Mouse (Mus musculus): ENCODE data around the gene Ubash3b. TPM values are rescaled to one million over a fixed set of nuclear protein-coding genes. Genes with fewer than 3 reads are reported as not detected.

The Ubash3b gene
- polyA plus RNA-seq, 1 experiment from 2014 or later, result 12.1 TPM

DNA sequence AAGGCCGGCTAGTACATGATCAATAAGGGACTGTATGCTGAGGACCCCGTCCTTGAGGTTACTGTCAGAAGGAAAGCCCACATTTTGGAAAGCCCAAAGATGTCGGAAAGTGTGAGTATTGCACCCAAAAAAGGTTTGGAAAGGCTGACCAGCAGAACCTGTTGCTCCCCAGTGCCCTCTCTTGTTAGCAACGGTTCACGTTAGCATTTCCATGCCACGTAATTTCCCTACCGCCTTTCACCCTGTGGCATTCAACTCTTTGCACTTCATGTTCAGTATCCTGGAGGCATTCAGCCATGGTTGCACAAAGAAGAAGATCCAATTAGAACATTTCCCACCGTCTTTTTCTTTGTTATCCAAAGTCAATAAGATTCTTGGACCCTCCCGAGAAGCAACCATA lies 47.1 kb downstream of the Ubash3b start:
- no peak for ATAC-seq (replicated peaks; ENCODE audit: insufficient number of reproducible peaks, low FRiP score, low TSS enrichment, low read depth)
- Histone ChIP-seq H3K27me3 (ENCODE audit: control insufficient read depth, insufficient read depth, low read length) (no peaks in the 10 kb centered on the region), H3K4me1 (ENCODE audit: control insufficient read depth, insufficient read depth, low read length) (no peaks in the 10 kb centered on the region), H3K4me2 (ENCODE audit: low read depth, low read length) (no peak overlapping the region), H3K9ac (replicated peaks; ENCODE audit: low read length) (no peak overlapping the region), H3K36me3 (replicated peaks; ENCODE audit: control insufficient read depth, insufficient read depth, low read depth, low read length) (no peaks in the 10 kb centered on the region), H3K9me3 (replicated peaks; ENCODE audit: control insufficient read depth, low read length) (no peaks in the 10 kb centered on the region), H3K27ac (replicated peaks; ENCODE audit: low read depth, low read length) (no peak overlapping the region), H3K4me3 (ENCODE audit: low read depth, low read length) (no peak overlapping the region)
- DNase-seq (ENCODE audit: low spot score), result no peak
- 94% methylated on average over 9 of the region's 9 CpGs for WGBS

DNA sequence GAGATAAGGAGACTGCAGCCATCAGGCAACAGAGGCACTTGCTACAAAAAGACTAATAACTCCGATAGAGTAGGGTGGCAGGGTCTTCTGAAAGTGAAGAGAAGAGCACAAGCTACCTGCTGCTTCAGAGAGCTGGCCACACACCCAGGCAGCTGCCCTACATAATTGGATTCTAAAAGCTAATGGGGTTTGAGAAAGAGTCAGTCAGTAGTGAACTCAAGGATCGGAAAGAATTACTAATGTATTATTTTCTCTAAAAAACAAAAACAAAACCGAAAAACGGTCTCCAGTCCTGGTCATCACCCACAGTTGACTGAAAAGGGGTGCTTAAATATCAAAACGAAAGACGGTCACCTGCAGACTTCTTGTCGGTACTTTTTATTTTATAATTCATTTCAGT lies 51.7 kb downstream of the Ubash3b start:
- DNase-seq (ENCODE audit: low spot score) (no peak), ATAC-seq (replicated peaks; ENCODE audit: insufficient number of reproducible peaks, low FRiP score, low TSS enrichment, low read depth) (no peak)
- Histone ChIP-seq H3K4me2 (ENCODE audit: low read depth, low read length) (no peak overlapping the region), H3K9me3 (replicated peaks; ENCODE audit: control insufficient read depth, low read length) (no peaks in the 10 kb centered on the region), H3K36me3 (replicated peaks; ENCODE audit: control insufficient read depth, insufficient read depth, low read depth, low read length) (no peaks in the 10 kb centered on the region), H3K27ac (replicated peaks; ENCODE audit: low read depth, low read length) (no peak overlapping the region), H3K27me3 (ENCODE audit: control insufficient read depth, insufficient read depth, low read length) (no peaks in the 10 kb centered on the region), H3K4me1 (ENCODE audit: control insufficient read depth, insufficient read depth, low read length) (no peaks in the 10 kb centered on the region), H3K9ac (replicated peaks; ENCODE audit: low read length) (no peak overlapping the region), H3K4me3 (ENCODE audit: low read depth, low read length) (no peak overlapping the region)
- WGBS, result 91% methylated on average over 7 of the region's 7 CpGs

- no peak for DNase-seq (ENCODE audit: low spot score)
- Histone ChIP-seq H3K36me3 (replicated peaks; ENCODE audit: control insufficient read depth, insufficient read depth, low read depth, low read length) (no peaks in the 10 kb centered on the region), H3K4me2 (ENCODE audit: low read depth, low read length) (no peak overlapping the region), H3K27ac (replicated peaks; ENCODE audit: low read depth, low read length) (no peak overlapping the region), H3K9ac (replicated peaks; ENCODE audit: low read length) (no peak overlapping the region), H3K4me3 (ENCODE audit: low read depth, low read length) (no peak overlapping the region), H3K27me3 (ENCODE audit: control insufficient read depth, insufficient read depth, low read length) (no peaks in the 10 kb centered on the region), H3K9me3 (replicated peaks; ENCODE audit: control insufficient read depth, low read length) (no peaks in the 10 kb centered on the region), H3K4me1 (ENCODE audit: control insufficient read depth, insufficient read depth, low read length) (no peaks in the 10 kb centered on the region)
- ATAC-seq (replicated peaks; ENCODE audit: insufficient number of reproducible peaks, low FRiP score, low TSS enrichment, low read depth), result no peak
- 81% methylated on average over 14 of the region's 14 CpGs for WGBS
Measured at GRCm38 (mm10) chr9:41108324-41109180, 52.9 kb downstream of the Ubash3b start.

DNA sequence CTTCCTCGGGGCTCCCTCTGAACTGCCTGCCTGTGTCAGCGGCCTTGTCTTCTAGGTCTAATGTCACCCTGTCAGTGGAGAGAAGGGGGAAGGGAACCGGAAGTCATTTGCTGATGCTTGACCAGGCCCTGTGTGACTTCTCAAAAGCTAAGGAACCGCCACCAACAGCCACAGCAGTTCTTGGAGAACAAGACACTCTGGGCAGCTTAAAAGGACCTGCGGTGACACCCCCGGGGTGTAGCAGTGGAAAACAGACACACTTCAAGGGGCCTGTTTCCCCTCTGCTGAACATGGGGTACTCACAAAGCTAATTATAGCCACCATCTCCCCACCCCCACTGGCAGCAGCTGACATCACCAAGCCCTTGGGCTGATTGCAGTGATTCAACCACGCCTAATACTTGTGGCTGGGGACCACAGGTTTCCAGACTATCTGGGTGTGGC lies 56.3 kb downstream of the Ubash3b start:
- no peaks in the 10 kb centered on the region for H3K36me3 ChIP-seq (replicated peaks; ENCODE audit: control insufficient read depth, insufficient read depth, low read depth, low read length)
- WGBS, result 42% methylated on average over 7 of the region's 7 CpGs
- H3K4me1 ChIP-seq (ENCODE audit: control insufficient read depth, insufficient read depth, low read length), result no peaks in the 10 kb centered on the region
- H3K27me3 ChIP-seq (ENCODE audit: control insufficient read depth, insufficient read depth, low read length), result no peaks in the 10 kb centered on the region
- no peak overlapping the region for H3K4me2 ChIP-seq (ENCODE audit: low read depth, low read length)
- no peaks in the 10 kb centered on the region for H3K9me3 ChIP-seq (replicated peaks; ENCODE audit: control insufficient read depth, low read length)
- H3K27ac ChIP-seq (replicated peaks; ENCODE audit: low read depth, low read length), result no peak overlapping the region
- ATAC-seq (replicated peaks; ENCODE audit: insufficient number of reproducible peaks, low FRiP score, low TSS enrichment, low read depth) (no peak), DNase-seq (ENCODE audit: low spot score) (no peak)
- no peak overlapping the region for H3K4me3 ChIP-seq (ENCODE audit: low read depth, low read length)
- no peak overlapping the region for H3K9ac ChIP-seq (replicated peaks; ENCODE audit: low read length)

- Histone ChIP-seq H3K4me3 (ENCODE audit: low read depth, low read length) (no peak overlapping the region), H3K9ac (replicated peaks; ENCODE audit: low read length) (no peak overlapping the region), H3K4me1 (ENCODE audit: control insufficient read depth, insufficient read depth, low read length) (no peaks in the 10 kb centered on the region), H3K9me3 (replicated peaks; ENCODE audit: control insufficient read depth, low read length) (no peaks in the 10 kb centered on the region), H3K27me3 (ENCODE audit: control insufficient read depth, insufficient read depth, low read length) (no peaks in the 10 kb centered on the region), H3K27ac (replicated peaks; ENCODE audit: low read depth, low read length) (no peak overlapping the region), H3K4me2 (ENCODE audit: low read depth, low read length) (no peak overlapping the region), H3K36me3 (replicated peaks; ENCODE audit: control insufficient read depth, insufficient read depth, low read depth, low read length) (no peaks in the 10 kb centered on the region)
- 94% methylated on average over 8 of the region's 8 CpGs for WGBS
- DNase-seq (ENCODE audit: low spot score) (no peak), ATAC-seq (replicated peaks; ENCODE audit: insufficient number of reproducible peaks, low FRiP score, low TSS enrichment, low read depth) (no peak)
Measured at GRCm38 (mm10) chr9:41103722-41104121, 57.8 kb downstream of the Ubash3b start.

- WGBS, result 57% methylated on average over 10 of the region's 10 CpGs
- no peak for ATAC-seq (replicated peaks; ENCODE audit: insufficient number of reproducible peaks, low FRiP score, low TSS enrichment, low read depth)
- Histone ChIP-seq H3K4me3 (ENCODE audit: low read depth, low read length) (no peak overlapping the region), H3K36me3 (replicated peaks; ENCODE audit: control insufficient read depth, insufficient read depth, low read depth, low read length) (no peaks in the 10 kb centered on the region), H3K9ac (replicated peaks; ENCODE audit: low read length) (no peak overlapping the region), H3K9me3 (replicated peaks; ENCODE audit: control insufficient read depth, low read length) (no peaks in the 10 kb centered on the region), H3K27ac (replicated peaks; ENCODE audit: low read depth, low read length) (no peak overlapping the region), H3K4me1 (ENCODE audit: control insufficient read depth, insufficient read depth, low read length) (no peaks in the 10 kb centered on the region), H3K4me2 (ENCODE audit: low read depth, low read length) (no peak overlapping the region), H3K27me3 (ENCODE audit: control insufficient read depth, insufficient read depth, low read length) (no peaks in the 10 kb centered on the region)
- DNase-seq (ENCODE audit: low spot score), result no peak
Measured at GRCm38 (mm10) chr9:41102613-41103012, 58.9 kb downstream of the Ubash3b start.

- ATAC-seq (replicated peaks; ENCODE audit: insufficient number of reproducible peaks, low FRiP score, low TSS enrichment, low read depth), result no peak
- 71% methylated on average over 8 of the region's 8 CpGs for WGBS
Measured at GRCm38 (mm10) chr9:41099897-41100296, 61.6 kb downstream of the Ubash3b start.

DNA sequence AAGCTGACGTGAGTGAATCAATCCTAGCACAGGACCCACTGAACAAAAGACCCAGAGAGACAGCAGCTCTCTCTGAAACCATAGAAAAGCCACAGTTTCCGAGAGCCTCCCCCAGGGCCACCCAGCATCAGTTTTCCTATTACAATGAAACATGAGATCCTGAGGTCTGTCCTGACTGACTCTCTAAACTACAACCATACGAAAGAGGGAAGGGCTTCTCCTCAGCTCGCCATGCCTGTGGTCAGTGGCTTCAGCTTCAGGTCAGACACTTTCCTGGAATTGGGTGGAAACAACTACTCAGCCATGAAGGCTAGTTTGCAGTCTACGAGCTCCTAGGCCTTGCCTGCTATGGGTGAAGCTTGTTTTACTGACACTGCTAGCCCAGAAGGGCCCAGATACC lies 62.4 kb downstream of the Ubash3b start:
- Histone ChIP-seq H3K4me1 (ENCODE audit: control insufficient read depth, insufficient read depth, low read length) (no peaks in the 10 kb centered on the region), H3K27ac (replicated peaks; ENCODE audit: low read depth, low read length) (no peak overlapping the region; the same call in 1 of the 2 replicates)
- peak; percentile 45 for DNase-seq (ENCODE audit: low spot score)

More at GRCm38 (mm10) chr9:41099897-41100296, 61.6 kb downstream of the Ubash3b start:
- no peak overlapping the region; the same call in 1 of the 2 replicates for H3K27ac ChIP-seq (replicated peaks; ENCODE audit: low read depth, low read length)
- no peaks in the 10 kb centered on the region for H3K27me3 ChIP-seq (ENCODE audit: control insufficient read depth, insufficient read depth, low read length)
- no peaks in the 10 kb centered on the region for H3K4me1 ChIP-seq (ENCODE audit: control insufficient read depth, insufficient read depth, low read length)
- no peak overlapping the region for H3K9ac ChIP-seq (replicated peaks; ENCODE audit: low read length)
- H3K9me3 ChIP-seq (replicated peaks; ENCODE audit: control insufficient read depth, low read length), result no peaks in the 10 kb centered on the region
- DNase-seq (ENCODE audit: low spot score), result no peak
- no peak overlapping the region for H3K4me2 ChIP-seq (ENCODE audit: low read depth, low read length)
- H3K4me3 ChIP-seq (ENCODE audit: low read depth, low read length), result no peak overlapping the region
- no peaks in the 10 kb centered on the region for H3K36me3 ChIP-seq (replicated peaks; ENCODE audit: control insufficient read depth, insufficient read depth, low read depth, low read length)

More for the DNA sequence above, 62.4 kb downstream of the Ubash3b start:
- no peak overlapping the region for H3K4me3 ChIP-seq (ENCODE audit: low read depth, low read length)
- WGBS, result 26% methylated on average over 5 of the region's 5 CpGs
- ATAC-seq (replicated peaks; ENCODE audit: insufficient number of reproducible peaks, low FRiP score, low TSS enrichment, low read depth), result no peak; the same call in 1 of the 2 replicates
- H3K27me3 ChIP-seq (ENCODE audit: control insufficient read depth, insufficient read depth, low read length), result no peaks in the 10 kb centered on the region
- H3K4me2 ChIP-seq (ENCODE audit: low read depth, low read length), result no peak overlapping the region
- no peak overlapping the region for H3K9ac ChIP-seq (replicated peaks; ENCODE audit: low read length)
- no peaks in the 10 kb centered on the region for H3K36me3 ChIP-seq (replicated peaks; ENCODE audit: control insufficient read depth, insufficient read depth, low read depth, low read length)
- H3K9me3 ChIP-seq (replicated peaks; ENCODE audit: control insufficient read depth, low read length), result no peaks in the 10 kb centered on the region
